Mouse (Mus musculus) right cerebral cortex, postnatal 4 days (tissue): ENCODE measurements around the gene Qpctl.

Experiments used
- DNase-seq: peaks from one replicate; pipeline ENCODE4 v3.0.0-alpha.2; 2022

Qpctl gene

GRCm38 (mm10) chr7:19148875-19149541 is at the start of gene Qpctl:
Gene Qpctl (minus strand): TSS chr7:19149291.
- DNase-seq = peak; percentile 92

GRCm38 (mm10) chr7:19197985-19198384 is 48.9 kb upstream of the Qpctl start:
- no peak for DNase-seq

GRCm38 (mm10) chr7:19196676-19197075 is 47.6 kb upstream of the Qpctl start:
- DNase-seq = peak; percentile 58

- DNase-seq = no peak
Measured at GRCm38 (mm10) chr7:19194676-19195075, 45.6 kb upstream of the Qpctl start.

GRCm38 (mm10) chr7:19184758-19185157 is 35.7 kb upstream of the Qpctl start:
- DNase-seq = no peak

GRCm38 (mm10) chr7:19184250-19184649 is 35.2 kb upstream of the Qpctl start:
- no peak for DNase-seq

- DNase-seq = no peak
Measured at GRCm38 (mm10) chr7:19180862-19181429, 31.9 kb upstream of the Qpctl start.

GRCm38 (mm10) chr7:19179936-19180335 is 30.8 kb upstream of the Qpctl start:
- DNase-seq = no peak

GRCm38 (mm10) chr7:19179173-19179572 is 30.1 kb upstream of the Qpctl start:
- DNase-seq = peak; percentile 72

GRCm38 (mm10) chr7:19178443-19179092 is 29.5 kb upstream of the Qpctl start:
- DNase-seq = peak; percentile 89

- no peak for DNase-seq
Measured at GRCm38 (mm10) chr7:19178035-19178434, 28.9 kb upstream of the Qpctl start.

- DNase-seq = no peak
Measured at GRCm38 (mm10) chr7:19177216-19177615, 28.1 kb upstream of the Qpctl start.

GRCm38 (mm10) chr7:19176516-19176947 is 27.4 kb upstream of the Qpctl start:
- peak; percentile 68 for DNase-seq

- DNase-seq = peak; percentile 74
Measured at GRCm38 (mm10) chr7:19175708-19176515, 26.8 kb upstream of the Qpctl start, which contains the start of gene Eml2. Gene Eml2 (plus strand): TSS chr7:19176421.

- DNase-seq = peak; percentile 99
Measured at GRCm38 (mm10) chr7:19172874-19173273, 23.8 kb upstream of the Qpctl start.

- DNase-seq = no peak
Measured at GRCm38 (mm10) chr7:19171831-19172230, 22.7 kb upstream of the Qpctl start.

- DNase-seq = peak; percentile 74
Measured at GRCm38 (mm10) chr7:19170142-19170541, 21.1 kb upstream of the Qpctl start.

GRCm38 (mm10) chr7:19169506-19169905 is 20.4 kb upstream of the Qpctl start:
- DNase-seq = no peak

GRCm38 (mm10) chr7:19166990-19167389 is 17.9 kb upstream of the Qpctl start:
- no peak for DNase-seq

- DNase-seq = no peak
Measured at GRCm38 (mm10) chr7:19165656-19166423, 16.7 kb upstream of the Qpctl start, which contains the start of gene Gipr. Gene Gipr (minus strand): TSS chr7:19166127.

- no peak for DNase-seq
Measured at GRCm38 (mm10) chr7:19164978-19165377, 15.9 kb upstream of the Qpctl start.

- no peak for DNase-seq
Measured at GRCm38 (mm10) chr7:19164189-19164588, 15.1 kb upstream of the Qpctl start.
